Mouse (Mus musculus) neural tube, embryonic 14.5 days (tissue): ENCODE data around the gene Elp1. TPM values are rescaled to one million over a fixed set of nuclear protein-coding genes. Genes with fewer than 3 reads are reported as not detected.

ENCODE experiments used
- ATAC-seq: fragments of 200-750 bp; cut with Nextera tagmentation; 2 replicates; pipeline ENCODE4 v1.8.0; 2017; ENCODE audit warnings: low read depth, mild to moderate bottlenecking, moderate TSS enrichment, moderate library complexity
- H3K27ac ChIP-seq: fragments of 300-500 bp; sonication (generic); 2 replicates; pipeline ENCODE4 v1.5.1; 2014; ENCODE audit warnings: low read depth, mild to moderate bottlenecking, control low read depth, low read length, moderate library complexity, mixed read lengths
- H3K27me3 ChIP-seq: fragments of 300-500 bp; sonication (generic); 2 replicates; pipeline ENCODE4 v1.6.1; 2014; ENCODE audit warnings: low read length; ENCODE audit not compliant: control insufficient read depth, insufficient read depth
- H3K36me3 ChIP-seq: fragments of 300-500 bp; sonication (generic); 2 replicates; pipeline ENCODE4 v1.6.1; 2014; ENCODE audit warnings: low read length, mixed read lengths; ENCODE audit not compliant: control insufficient read depth, insufficient read depth
- H3K4me1 ChIP-seq: fragments of 300-500 bp; sonication (generic); 2 replicates; pipeline ENCODE4 v1.6.1; 2014; ENCODE audit warnings: low read length; ENCODE audit not compliant: control insufficient read depth, insufficient read depth
- H3K4me2 ChIP-seq: fragments of 300-500 bp; sonication (generic); 2 replicates; pipeline ENCODE4 v1.6.1; 2014; ENCODE audit warnings: mild to moderate bottlenecking, low read depth, low read length, control low read depth
- H3K4me3 ChIP-seq: fragments of 300-500 bp; sonication (generic); 2 replicates; pipeline ENCODE4 v1.5.1; 2014; ENCODE audit warnings: low read depth, low read length, control low read depth, mixed read lengths
- H3K9ac ChIP-seq: fragments of 300-500 bp; sonication (generic); replicated peaks from 2 replicates; pipeline ENCODE4 v1.6.1; 2014; ENCODE audit warnings: low read depth, mild to moderate bottlenecking, control low read depth, low read length, mixed read lengths
- H3K9me3 ChIP-seq: fragments of 300-500 bp; sonication (generic); 2 replicates; pipeline ENCODE4 v1.6.1; 2016; ENCODE audit warnings: low read length; ENCODE audit not compliant: control insufficient read depth
- WGBS: fragments of 180-500 bp; shearing (Covaris S2); extraction: QIAGEN DNeasy Blood & Tissue Kit; methylation state at CpG from one replicate; pipeline ENCODE4 v1.1.7; 2014; 5-methylcytosine and 5-hydroxymethylcytosine counted together
- polyA plus RNA-seq: library from polyadenylated mRNA; unstranded; fragments of >200 nt; fragmentation: Nextera tagmentation; extraction: Ambion mirVana; gene quantifications from 2 replicates; pipeline ENCODE4 v1.2.1, GENCODE M21; 2014

Elp1 gene
- polyA plus RNA-seq, 1 experiment from 2014 or later: 76.9 TPM

GRCm38 (mm10) chr4:56702234-56702633, 99.9 kb downstream of the Elp1 start:
- ATAC-seq: no peak
- Histone ChIP-seq H3K27ac (no peak overlapping the region), H3K4me2 (no peak overlapping the region), H3K9me3 (no peaks in the 10 kb centered on the region), H3K4me1 (no peaks in the 10 kb centered on the region), H3K36me3 (no peaks in the 10 kb centered on the region), H3K27me3 (no peaks in the 10 kb centered on the region), H3K9ac (no peak overlapping the region), H3K4me3 (no peak overlapping the region)
- WGBS: 7% methylated on average over 10 of the region's 10 CpGs

Other genes with a start within 250 kb of the Elp1 start
- not detected in 2 replicates for gene Gm26657, start 62.3 kb downstream of the Elp1 start, polyA plus RNA-seq
- not detected in 2 replicates for gene Actl7b, start 60.9 kb downstream of the Elp1 start, polyA plus RNA-seq
- not detected in 2 replicates for gene Actl7a, start 58.9 kb downstream of the Elp1 start, polyA plus RNA-seq
- 17.8 and 19.0 TPM in 2 replicates for gene Fam206a, start within 50 bp of the Elp1 start, polyA plus RNA-seq
- 14.4 and 22.8 TPM in 2 replicates for gene Ctnnal1, start 62.9 kb upstream of the Elp1 start, polyA plus RNA-seq
- gene Tmem245, start 145.1 kb upstream of the Elp1 start, polyA plus RNA-seq: 9.3 and 11.0 TPM in 2 replicates
- gene Frrs1l, start 188.1 kb upstream of the Elp1 start, polyA plus RNA-seq: 31.6 and 34.5 TPM in 2 replicates